Mouse (Mus musculus): ENCODE results near the gene Med13l.
"Not testable (repeated sequence)": the region's sequence is repeated elsewhere in the genome, so short reads cannot be mapped to it uniquely, and the experiment has no call there.

The Med13l gene

GRCm38 (mm10) chr5:118632346-118632745, 71.9 kb downstream of the Med13l start:
- DNase-seq (ENCODE audit: low spot score): no peak

- no peak for DNase-seq (ENCODE audit: low spot score)
Observed at GRCm38 (mm10) chr5:118633106-118633505, 72.6 kb downstream of the Med13l start.

DNA sequence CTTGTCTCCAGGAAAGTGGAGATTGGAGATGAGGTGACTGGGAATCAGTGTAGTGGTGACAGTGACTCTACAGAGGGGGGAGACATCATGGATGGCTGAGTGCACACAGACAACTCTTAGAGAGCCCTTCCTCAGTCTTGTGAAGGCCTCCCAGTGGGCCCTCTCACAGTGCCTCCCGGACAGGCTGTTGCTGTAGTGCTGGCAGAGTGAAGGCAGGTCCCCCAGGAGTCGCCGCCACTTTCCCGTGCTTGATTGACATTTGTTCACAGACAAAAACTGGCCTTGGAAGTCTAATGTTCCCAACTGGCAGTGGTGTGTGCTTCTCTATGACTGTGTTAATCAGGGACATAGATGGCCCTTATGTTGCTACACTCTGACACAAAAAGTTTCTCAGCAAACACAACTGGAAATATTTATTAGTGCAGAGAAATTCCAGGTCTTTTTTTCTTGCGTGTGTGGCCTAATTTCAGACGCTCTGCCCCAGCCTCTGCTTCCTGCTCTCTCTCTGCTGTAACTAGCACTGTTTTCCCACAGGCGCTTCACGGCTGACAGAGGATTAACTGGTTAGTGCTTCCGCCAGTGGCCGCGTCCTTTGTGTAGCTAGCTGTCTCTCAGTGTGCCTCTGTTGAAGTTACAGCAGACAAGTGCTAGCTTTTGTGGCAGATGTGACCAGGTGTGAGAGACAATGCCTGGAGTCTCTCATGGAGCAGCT, 75.2 kb downstream of the Med13l start:
- DNase-seq (ENCODE audit: low spot score): no peak

- no peak for DNase-seq (ENCODE audit: low spot score)
Observed at GRCm38 (mm10) chr5:118636399-118637369, 76.2 kb downstream of the Med13l start.

DNA sequence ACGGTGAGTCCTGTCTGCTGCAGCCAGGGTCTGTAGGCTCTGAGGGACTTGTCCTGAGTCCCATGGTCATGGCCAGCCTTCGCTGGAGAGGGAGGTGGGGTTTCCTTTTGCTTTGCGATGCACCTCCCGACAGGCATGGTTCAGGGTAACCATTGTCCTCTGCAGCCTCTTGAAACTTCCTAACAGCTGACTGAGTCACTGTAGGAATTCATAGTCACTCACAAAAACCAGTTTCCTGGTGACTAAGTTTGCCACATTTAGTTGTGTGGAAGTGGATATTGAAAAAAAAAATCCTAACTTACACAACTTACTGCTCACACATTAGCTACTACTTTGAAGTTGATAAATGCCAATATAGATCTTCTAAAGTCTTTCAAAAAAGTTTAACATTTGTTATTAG, 77.5 kb downstream of the Med13l start:
- DNase-seq (ENCODE audit: low spot score): no peak

DNA sequence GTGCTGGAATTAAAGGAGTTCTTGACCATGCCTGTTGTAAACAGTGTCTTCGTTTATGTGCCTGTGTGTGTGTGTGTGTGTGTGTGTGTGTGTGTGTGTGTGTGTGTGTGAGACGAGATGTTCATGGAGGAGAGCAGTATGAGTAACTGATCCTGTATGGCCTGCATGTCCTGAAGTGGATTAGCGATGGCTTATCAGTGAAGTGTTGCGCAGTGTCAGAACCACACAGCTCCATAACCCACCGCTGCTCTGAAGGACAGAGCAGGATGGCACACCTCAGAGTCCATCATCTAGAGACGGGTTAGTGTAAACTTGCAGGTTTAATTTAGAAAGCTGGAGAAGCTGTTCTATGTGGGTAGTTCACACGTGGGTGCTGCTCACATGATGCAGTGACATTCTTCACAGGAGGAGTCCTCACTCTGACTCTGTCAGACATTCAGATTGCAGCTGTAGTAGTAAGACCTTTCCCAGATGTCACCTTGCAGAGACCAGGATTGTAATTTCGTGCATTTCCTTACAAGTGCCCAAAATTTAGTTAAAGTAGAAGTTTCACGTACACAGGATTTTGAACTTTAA, 78.1 kb downstream of the Med13l start:
- DNase-seq (ENCODE audit: low spot score): no peak

GRCm38 (mm10) chr5:118639117-118639707, 78.7 kb downstream of the Med13l start:
- DNase-seq (ENCODE audit: low spot score): no peak

- DNase-seq (ENCODE audit: low spot score): no peak
Observed at GRCm38 (mm10) chr5:118644041-118644440, 83.6 kb downstream of the Med13l start.

GRCm38 (mm10) chr5:118644511-118644910, 84.0 kb downstream of the Med13l start:
- DNase-seq (ENCODE audit: low spot score): no peak

- DNase-seq (ENCODE audit: low spot score): no peak
Observed at GRCm38 (mm10) chr5:118645196-118645805, 84.8 kb downstream of the Med13l start.

- no peak for DNase-seq (ENCODE audit: low spot score)
Observed at GRCm38 (mm10) chr5:118646897-118647296, 86.4 kb downstream of the Med13l start.

GRCm38 (mm10) chr5:118647384-118647783, 86.9 kb downstream of the Med13l start:
- DNase-seq (ENCODE audit: low spot score): no peak

- DNase-seq (ENCODE audit: low spot score): peak; percentile 31
Observed at GRCm38 (mm10) chr5:118649215-118650006, 88.9 kb downstream of the Med13l start.

- no peak for DNase-seq (ENCODE audit: low spot score)
Observed at GRCm38 (mm10) chr5:118650007-118650548, 89.6 kb downstream of the Med13l start.

GRCm38 (mm10) chr5:118650746-118651145, 90.3 kb downstream of the Med13l start:
- no peak for DNase-seq (ENCODE audit: low spot score)

GRCm38 (mm10) chr5:118652611-118653010, 92.1 kb downstream of the Med13l start:
- no peak for DNase-seq (ENCODE audit: low spot score)

DNA sequence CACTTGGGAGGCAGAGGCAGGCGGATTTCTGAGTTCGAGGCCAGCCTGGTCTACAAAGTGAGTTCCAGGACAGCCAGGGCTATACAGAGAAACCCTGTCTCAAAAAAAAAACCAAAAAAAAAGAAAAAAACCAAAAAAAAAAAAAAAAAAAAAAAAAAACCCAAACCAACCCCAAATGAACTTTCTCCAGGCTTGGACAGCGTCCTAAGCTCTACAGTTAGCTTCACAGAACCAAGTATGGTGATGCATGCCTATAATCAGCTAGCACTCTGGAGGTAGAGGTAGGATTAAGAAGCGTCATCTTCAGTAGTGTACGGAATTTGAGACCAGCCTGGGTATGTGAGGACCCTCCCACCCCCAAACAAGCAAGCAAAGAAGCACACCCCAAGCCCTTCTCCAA, 92.6 kb downstream of the Med13l start:
- DNase-seq (ENCODE audit: low spot score): not testable (repeated sequence)

- DNase-seq (ENCODE audit: low spot score): no peak
Observed at GRCm38 (mm10) chr5:118654599-118654998, 94.1 kb downstream of the Med13l start.

DNA sequence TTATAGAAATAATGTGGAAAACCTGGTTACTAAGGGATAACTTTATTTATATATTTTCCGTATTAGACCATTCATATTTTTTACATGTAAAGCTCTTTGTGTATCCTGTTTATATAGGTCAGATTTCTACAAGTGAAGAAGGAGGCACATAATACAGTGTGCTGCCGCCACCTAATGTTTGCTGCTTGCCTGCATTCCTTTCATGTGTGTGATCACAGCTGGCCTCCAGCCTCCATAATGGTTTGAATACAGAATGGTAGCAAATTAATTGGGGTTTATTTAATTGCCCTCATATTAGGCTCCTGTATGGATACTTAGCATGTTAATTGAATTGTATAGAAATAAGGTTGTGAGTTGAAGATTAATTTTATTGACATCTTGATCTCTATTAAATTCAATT, 94.5 kb downstream of the Med13l start:
- DNase-seq (ENCODE audit: low spot score): peak; percentile 32

DNA sequence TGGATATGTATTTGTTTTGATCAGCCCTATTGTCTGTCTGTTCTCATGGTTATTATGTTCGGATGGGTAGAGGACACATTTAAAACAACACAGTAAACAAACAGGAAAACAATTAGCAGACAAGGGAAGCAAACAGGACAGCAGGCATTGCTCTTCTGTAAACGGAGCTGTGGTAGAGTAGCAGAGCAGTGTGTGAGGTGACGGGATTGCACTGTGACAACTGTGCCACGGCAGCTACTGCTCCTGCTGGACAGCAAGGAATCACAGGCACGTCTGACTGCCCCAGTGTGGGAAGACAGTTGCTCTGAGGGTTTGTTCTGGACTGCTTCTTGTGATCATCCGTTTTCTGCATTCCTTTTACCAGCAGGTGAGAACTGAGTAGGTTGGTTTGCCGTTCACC, 94.9 kb downstream of the Med13l start:
- DNase-seq (ENCODE audit: low spot score): no peak

GRCm38 (mm10) chr5:118655966-118656365, 95.5 kb downstream of the Med13l start:
- DNase-seq (ENCODE audit: low spot score): no peak
